Mouse (Mus musculus) naive thymus-derived CD4-positive, alpha-beta T cell, adult 2 months (primary cell): ENCODE measurements around the gene Cd2.

Experiments
- DNase-seq: peaks from one replicate; pipeline ENCODE4 v3.0.0-alpha.2; 2011; ENCODE audit warnings: low read depth

The Cd2 gene

DNA sequence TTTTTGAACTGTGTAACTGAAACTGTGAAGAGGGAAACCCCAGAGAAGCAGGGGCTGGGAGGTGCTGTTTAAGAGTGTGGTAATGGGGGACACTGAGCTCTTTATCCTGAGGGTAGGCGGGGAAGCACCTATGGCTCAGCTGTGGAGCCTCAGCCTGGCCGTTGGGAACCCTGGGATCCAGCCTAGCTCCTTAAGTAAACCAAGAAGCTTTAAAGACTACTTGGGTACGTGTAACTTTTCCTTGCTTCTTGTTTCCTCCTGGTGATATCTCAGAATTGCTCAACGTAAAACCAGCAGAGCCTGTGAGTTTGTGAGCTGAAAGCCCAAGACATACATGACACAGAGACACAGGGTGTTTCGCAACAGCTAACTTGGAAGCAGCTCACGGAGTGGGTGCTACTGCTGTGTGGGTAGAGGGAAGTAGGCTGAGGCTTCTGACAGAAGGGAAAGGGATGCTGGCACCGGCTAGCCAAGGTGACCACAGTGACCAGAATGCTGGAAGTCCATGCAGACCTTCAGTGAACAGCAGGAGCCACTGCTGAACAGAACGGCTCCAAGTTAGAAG is 5.9 kb upstream of the Cd2 start:
- peak; percentile 37 for DNase-seq

DNA sequence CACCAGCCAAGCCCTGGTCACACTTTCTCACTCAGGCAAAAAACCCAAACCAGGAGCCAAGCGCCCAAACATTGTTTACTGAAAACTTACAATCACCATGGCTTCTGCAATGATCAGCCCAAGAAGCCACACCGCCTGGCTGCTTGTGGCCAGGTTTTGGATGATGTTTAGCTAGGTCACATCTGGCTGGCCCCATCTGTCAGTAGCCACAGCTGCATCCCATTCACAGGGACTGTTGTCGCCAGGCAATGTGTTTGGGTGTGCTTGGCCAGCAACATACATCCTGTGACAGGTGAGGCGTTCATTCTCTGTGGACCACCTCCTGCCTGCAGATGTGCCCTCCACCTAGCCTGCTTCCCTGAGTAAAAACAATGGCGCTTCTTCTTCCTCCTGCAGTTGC is 4.9 kb upstream of the Cd2 start:
- DNase-seq, result peak; percentile 26

DNA sequence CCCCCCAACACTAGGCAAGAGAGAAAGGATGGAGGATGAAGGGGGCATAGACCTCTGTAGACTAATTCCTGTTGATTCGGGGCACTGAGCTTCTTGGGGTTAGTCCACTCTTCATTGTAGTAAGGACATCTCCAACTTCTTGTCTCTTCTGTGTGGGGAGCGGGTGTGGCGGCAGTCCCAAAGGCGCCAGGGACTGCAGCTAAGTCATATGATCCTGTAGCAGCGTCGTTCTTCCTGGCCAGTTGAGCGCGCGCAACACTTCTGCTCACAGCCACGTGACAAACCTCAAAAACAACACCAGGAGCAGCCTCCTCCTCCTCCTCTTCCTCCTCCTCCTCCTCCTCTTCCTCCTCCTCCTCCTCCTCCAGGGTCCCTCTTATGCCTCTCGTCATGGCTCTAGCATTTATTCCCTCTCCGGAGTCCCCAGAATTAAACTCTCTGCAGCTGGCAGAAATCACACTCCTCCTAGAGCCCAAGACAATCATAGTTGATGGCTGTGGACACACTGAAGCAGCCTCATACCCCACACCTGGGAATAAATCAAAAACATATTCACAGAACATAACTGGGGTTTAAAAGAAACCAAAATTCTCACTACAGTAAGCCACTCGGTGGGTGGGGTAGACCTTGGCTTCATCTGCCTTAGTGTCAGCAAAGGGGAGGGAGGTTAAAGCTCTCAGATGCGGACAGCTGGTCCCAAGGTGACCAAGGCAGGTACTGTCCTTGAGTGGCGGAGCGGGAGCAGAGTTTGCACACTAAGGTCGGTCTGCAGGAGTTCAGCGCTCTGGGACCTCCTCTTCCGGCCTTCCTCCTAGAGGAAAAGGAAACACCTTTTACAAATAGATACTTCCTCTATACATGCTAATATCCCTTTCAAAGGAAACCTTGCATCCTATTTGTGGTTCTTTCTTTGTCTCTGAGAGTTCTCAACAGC is 3.1 kb upstream of the Cd2 start:
- peak; percentile 56 for DNase-seq

DNA sequence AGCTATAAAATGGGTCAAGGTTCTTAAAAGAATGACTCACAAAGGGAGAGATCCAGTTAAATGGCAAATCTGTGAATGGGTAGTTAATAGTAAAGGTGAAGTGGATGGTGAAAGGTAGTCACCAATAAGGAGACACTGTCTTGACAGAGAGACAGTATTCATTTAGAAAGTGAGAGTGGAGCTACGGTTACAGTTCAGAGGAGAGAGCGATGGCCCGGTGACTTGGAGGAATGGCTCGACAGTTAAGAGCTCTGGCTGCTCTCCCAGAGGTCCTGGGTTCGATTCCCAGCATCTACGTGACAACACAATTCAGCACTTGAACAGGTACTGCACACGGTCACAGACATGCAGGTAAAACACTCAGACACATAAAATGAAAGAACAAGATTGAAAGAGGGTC is 2.3 kb upstream of the Cd2 start:
- DNase-seq, result peak; percentile 35

DNA sequence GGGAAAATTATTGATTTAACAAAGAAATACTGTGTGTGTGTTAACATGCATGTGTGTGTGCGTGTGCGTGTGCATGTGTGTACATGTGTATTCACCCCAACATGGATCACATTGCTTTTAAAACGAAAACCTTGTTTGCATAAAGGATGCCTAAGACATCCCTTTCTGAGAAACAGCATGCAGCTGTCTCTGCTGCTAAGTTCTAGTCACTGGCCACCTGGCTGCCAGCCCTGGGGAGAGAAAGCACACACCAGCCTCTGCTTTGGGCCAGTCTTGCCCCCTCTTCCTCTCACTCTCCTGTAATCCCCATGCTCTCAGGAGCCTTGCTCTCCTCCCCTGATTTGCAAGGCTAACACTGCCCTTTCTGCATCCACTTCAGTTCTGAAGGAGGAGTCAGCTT is 1.7 kb upstream of the Cd2 start:
- peak; percentile 32 for DNase-seq

DNA sequence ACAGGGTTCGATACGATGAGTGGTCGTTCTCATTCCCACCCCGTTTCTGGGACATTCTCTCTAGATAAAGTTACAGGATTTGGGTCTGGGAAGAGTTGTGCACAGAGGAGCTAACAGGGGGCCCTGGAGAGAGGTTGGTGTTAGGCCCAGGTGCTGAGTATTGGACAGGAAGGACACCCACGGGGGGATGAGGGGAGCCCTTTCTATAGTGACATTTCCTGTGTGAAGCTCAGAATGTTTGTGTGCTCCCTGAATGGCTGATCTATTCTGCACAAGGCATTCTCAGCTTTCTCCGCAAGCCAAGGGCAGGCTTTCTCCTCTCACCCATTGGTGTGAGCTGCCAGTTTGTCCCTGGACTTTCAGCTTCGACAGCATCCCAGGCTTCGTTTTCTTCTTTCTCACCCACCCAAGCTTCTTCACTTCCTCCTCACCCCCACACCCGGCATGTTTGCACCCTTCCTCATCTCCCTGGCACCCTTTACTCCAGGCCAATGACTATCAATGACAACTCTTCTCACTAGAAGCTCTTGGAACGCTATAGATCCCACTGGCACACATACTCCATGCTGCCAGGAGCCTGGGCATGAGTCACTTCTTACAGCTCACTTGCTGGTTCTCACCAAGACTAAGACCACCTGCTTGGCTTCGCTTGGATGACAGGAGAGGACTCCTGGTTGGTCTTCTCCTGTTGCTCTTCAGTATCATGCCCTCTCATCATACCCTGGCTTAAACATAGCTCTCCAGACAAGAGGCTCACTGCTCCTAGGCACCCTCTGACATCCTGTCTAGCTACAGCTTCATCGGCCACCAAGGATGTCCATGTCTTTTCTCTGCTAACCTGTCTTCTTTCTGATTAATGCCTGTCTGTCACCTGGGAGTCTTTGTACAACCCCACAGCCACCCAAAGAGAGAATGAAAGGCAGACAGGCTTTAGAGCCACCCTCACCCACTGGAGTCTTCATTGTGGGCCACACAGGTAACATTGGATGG is 1.1 kb downstream of the Cd2 start:
- peak; percentile 76 for DNase-seq

DNA sequence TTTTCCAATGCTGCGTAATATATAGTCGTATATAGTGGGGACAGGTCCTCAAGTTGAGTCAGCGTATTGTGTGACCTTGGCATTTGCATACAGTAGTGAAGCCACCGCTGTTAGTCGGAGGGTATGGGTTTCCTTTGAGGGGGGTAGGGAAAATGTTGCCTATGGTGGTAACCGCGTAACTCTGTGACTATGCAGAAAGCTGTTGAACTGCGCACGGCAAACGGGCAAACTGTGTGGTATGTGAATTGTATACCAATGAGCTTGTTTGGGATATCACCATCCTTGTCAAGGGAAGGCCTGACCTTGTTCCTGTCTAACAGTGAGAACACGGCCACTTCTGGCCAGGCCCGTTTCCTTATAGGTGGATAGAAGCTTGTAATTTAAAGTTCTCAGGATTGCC is 1.9 kb downstream of the Cd2 start:
- DNase-seq, result peak; percentile 73

DNA sequence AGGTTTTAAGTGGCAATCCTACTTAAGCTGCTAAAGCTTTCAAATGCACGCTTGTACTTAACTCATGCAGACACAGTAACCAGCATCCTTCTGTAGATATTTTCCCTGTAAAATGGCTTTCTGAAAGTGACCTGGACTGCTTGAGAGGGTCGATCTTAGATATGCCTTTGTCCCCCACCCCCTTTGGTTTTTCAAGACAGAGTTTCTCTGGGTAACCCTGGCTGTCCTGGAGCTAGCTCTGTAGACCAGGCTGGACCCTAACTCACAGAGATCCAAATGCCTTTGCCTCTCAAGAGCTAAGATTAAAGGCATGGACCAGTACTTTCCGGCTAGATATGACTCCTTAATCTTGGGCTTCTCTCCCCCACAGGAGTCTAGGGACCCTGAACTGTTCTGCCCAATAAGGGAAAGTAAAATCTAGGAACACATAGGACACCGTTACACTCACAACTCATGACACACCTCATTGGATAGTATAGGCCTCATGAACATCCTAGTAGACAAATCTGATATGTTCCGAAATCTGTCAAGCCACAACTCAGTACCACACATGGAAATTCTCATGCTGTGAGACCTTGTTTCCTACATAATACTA is 2.6 kb downstream of the Cd2 start:
- DNase-seq, result peak; percentile 65

DNA sequence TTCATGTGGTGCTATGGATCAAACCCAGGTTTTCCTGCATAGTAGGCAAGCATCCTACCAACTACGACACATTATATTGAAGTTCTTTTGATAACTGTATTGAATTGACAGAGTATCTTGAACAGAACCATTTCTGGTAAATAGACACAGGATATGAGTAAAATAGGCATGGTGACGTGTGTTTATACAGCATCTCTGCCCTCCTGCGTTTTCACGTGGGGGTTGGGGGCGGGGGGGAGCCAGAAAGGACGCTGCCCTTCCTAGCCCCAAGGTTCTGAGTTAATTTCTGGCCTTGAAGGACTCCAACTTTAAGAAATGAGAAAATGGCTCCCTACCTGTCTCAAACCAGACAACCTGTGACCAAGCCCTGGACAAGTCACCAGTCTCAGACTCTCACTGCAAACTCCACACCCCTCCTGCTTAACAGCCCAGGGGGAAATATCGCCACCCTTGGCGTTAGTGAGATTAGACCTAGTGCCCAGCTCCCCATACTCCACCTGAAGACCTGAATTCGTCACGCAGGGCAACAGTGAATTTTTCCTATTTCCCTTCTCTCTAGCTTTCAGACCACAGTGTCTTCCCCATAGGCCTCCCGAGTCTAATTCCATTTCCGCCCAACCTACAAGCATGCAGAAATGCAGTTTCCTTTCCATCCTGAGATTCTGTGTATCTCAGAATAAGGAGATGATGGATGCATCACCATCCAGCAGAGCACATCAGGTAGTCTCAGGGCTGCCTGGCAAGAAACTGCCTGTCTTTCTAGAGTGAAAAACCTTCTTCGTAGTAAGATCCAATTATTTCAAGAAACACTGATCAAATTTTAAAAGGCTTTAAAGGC is 3.7 kb downstream of the Cd2 start:
- peak; percentile 83 for DNase-seq

DNA sequence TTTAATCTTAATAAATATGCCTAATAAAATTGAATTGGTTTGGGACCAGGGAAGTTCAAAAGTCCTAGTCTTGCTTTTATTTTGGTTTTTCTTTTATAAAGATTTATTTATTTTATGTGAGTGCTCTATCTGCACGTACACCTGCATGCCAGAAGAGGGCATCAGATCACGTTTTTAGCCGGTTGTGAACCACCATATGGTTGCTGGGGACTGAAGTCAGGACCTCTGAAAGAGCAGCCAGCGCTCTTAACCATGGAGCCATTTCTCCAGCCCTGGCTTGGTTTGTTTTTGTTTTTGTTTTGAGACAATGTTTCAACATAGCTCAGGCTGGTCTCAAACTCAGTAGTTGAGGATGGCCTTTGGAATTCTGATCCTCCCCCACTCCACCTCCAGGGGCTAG is 4.3 kb downstream of the Cd2 start:
- no peak for DNase-seq

DNA sequence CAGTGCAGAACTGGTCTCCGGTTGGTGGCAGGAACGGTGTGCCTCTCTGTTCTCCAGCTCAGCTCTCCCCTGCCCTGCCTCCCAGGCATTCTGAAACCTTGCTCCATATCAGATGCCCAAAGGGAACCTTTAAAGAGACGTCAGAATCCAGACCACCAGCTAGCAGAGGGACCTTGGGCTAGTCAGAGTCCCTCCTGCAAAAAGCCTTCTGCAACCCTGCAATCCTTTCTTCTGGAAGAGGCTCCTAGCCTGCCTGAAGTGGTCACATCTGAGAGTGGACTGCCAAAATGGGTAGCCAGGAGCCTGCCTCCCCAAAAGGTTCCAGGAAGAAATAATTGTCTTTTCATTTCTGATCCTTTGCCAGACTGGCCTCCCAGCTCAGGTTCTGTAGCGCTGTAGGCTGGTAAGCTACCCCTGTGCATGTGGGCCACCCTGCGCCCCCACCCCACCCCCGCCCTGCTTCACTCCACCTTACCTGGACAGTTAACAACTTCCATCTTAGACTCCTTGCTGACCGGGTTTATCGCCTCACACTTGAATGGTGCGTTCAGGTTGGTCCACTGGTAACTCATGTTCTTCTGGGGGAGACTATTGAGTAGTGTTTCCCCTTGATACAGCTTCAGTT is 5.1 kb downstream of the Cd2 start:
- peak; percentile 50 for DNase-seq

DNA sequence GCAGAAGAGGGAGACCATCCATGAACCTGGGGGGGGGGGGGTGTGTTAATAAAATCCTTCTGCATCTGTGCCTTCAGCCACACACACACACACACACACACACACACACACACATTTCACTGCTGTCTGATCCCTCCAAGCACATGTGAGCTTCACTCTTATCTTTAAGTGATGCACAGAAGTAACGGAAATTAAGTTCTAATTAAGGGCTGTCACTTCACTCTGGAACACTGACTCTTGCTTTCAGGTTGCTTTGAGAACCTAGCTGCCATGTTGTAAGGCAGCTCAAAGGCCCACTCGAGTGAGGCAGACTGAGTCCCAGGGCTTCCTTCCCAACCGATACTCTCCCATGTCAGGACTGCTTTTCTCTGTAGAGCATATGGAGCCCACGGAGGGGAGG is 5.9 kb downstream of the Cd2 start:
- DNase-seq, result peak; percentile 67

DNA sequence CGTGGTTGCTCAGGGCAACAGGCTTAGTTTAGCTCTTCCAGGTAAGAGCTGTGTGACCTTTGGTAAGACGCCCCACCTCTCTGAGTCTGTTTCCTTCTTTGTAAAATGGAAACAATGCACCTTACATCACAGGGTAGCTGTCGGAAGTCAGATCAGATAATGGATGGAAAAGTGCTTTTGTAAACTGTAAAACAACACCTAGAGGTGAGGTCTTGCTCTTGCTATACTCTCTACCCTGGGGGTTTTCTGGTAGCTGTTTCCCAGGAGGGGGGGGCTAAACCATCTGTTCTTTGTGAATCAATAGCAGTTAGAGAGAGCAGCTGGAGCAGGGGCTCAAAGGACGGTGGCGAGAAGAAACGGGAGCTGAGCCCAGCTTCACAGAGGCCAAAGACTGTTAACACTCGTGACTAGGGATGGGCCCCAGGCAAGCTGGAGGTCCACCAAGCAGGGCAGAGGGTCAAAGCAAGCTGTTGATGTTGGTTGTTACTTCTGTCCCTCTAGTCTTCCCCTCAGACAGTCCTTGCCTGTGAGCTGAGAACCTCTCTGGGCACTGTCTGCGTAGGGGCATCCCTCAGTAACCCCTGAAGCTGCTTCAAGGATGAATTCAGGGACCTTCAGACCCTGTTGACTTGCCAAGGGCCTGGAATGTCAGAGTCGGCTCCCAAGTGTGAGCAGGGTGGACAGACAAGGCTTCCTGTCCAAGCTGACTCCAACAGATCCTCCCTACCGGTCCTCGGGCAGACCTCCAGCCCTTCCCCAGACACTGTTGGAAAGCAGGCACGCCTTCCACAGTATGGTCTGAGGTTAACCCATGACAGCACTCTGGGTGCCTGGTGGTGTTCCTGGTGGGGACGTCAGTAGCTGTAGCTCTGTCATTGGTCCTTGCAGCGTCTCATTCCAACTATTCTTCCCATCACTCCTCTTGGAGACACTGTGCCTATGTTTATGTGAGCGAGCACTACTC is 7.1 kb downstream of the Cd2 start:
- DNase-seq, result peak; percentile 92

DNA sequence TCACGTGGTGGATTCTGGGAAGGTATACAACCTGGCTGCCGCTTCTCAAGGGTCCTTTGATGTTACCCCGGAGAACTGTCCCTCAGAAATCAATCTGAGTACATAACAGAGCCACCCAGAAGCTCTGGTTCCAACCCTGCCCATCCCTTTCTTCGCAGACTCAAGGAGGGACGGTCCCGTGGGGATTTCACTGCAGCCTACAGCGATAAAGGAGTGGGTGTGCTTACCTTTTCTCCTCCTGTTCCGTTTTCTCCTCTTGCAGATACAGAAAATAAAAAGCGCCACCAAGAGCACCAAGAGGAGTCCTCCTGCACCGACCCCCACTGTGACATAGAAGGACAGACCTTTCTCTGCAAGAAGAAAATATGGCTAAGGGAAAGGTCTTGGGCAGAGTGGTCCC is 8.2 kb downstream of the Cd2 start:
- peak; percentile 64 for DNase-seq

DNA sequence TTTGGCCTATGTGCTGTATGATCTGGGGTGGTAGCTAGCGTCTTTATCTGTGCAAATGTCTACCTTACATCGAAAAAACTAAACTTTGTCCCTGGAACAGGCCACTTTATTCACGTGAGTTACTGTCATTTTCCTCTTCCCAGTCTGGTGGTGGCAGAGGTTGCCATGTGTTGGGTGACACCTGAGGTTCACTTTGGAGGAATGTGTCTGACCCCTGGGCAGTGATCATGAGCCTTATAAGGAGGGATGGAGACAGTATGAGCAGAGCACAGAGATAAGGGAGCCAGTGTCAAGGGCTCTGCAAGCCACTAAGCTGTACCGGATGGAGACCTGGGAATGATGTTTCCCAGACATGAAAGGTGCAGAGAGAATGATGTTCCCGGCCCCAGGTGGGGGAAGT is 9.3 kb downstream of the Cd2 start:
- peak; percentile 37 for DNase-seq

DNA sequence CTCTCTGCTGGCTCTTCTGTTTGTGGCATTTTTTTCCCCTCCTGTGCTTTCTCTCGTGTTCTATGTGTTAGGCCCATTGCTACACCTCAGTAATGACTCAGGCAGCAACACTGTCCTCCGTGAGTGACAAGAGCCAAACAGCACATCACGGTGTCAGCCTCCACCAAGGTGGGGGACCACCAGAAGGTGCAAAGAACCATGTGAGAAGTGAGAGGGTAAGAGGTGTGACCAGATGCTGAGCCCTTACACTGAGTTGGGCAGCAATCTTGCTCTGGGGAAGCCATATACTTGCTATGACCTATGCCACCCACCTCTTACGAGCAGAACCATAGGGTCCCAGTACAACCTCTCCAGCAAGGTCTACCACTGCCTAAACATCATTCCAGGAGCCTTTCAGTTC is 9.9 kb downstream of the Cd2 start:
- no peak for DNase-seq

DNA sequence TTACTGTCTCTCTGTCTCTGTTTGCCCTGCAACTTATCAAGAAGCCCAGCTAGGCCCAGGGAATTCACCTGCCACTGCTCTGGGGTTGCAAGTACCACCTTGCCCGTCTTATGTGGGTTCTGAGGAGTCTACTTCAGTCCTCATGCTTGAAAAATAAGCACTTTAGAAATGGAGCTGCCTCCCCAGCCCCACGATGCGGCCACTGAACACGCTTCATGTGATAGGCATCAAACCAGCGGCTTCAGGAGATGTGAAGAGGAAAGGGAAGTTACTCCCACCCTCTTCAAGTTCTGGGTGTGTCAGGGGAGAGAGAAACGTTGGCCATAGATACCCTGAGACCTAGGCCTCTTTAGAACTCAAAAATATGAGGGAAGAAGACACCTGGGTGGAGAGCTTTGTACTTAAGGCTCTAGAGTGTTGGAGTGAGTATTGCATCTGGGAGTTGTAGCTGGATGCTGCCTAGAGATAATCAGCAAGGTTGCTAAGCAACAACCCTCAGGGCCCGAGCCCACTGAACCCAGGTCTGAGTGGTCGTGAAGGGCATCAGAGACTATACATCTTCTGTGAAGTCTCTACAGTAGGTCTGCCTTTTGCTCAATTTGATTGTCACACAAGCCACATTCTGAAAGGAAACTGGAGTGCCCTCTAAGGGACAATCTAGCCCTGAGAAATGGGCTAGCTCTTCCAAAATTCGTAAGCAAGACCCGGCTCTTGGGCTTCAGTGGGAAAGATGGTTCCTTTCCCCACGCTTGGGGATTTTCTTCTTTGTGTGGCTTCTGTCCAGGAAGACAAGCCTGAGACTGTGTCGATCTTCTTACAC is 11.0 kb downstream of the Cd2 start:
- peak; percentile 80 for DNase-seq

DNA sequence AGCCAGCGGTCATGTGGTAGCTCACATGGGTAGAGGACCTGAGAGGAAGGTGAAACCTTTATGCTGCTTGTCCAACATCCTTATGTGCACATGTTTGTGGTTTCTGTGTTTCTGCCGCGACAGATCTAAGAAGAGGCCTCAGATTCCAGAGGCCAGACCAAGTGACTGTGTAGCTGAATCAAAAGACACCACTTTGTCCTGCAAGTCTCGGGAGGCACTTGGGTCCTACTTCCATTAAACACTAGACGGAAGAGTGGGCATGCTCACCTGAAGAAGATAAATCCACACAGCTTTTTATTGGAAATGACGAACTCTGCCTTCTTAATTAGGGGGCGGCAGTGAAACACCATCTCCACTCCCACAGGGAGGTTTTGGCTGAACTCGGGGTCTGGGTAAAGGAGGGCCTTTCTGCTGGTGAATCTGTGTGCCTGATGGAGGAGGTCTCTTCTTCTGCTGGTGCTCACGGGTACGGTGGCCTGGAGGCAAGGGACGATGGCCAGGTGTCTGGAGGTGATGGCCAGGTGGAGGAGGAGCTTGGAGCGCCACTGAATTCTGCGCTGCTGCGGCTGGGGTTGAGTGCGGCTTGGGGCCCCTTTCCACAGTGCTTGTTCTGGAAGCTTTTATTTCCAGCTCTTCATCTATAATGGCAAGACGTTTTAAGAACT is 12.0 kb downstream of the Cd2 start:
- peak; percentile 62 for DNase-seq
